In genomic region chr17:33952015-33952414, GRCm38 (mm10) we compare ENCODE assay signal across 8 mouse cellular contexts. TPM values are rescaled to one million over a fixed set of nuclear protein-coding genes. Genes with fewer than 3 reads are reported as not detected.
DNase-seq lines count a peak whose midpoint lies in the region; ATAC-seq and TF ChIP-seq lines count a peak whose summit lies in the region.
"Not testable (repeated sequence)": the region's sequence is repeated elsewhere in the genome, so short reads cannot be mapped to it uniquely, and the experiment has no call there.

No protein-coding gene starts in this region.

- H3K4me1 ChIP-seq in embryonic facial prominence, embryonic 11.5 days (ENCODE audit: control insufficient read depth, insufficient read depth, low read length) = peaks cover 16% of the 10 kb centered on the region
- peaks cover 71% of the 10 kb centered on the region for H3K4me1 ChIP-seq in hindbrain, embryonic 13.5 days (replicated peaks)
- H3K4me1 ChIP-seq in liver, embryonic 15.5 days (replicated peaks) = peaks cover 71% of the 10 kb centered on the region
- H3K4me1 ChIP-seq in midbrain, embryonic 15.5 days = peaks cover 67% of the 10 kb centered on the region
- peaks cover 48% of the 10 kb centered on the region for H3K4me1 ChIP-seq in stomach, embryonic 15.5 days

- H3K4me3 ChIP-seq in C2C12 (ENCODE audit: insufficient read depth, poor library complexity, severe bottlenecking); embryonic facial prominence, embryonic 11.5 days (ENCODE audit: low read depth, low read length); midbrain, embryonic 15.5 days: not testable (repeated sequence)
- H3K4me3 ChIP-seq in gastrocnemius, adult 2 months = peak overlapping the region; percentile 73
- peak overlapping the region; percentile 57 for H3K4me3 ChIP-seq in hindbrain, embryonic 13.5 days
- peak overlapping the region; percentile 81 for H3K4me3 ChIP-seq in liver, embryonic 15.5 days (replicated peaks)
- peak overlapping the region; percentile 48 for H3K4me3 ChIP-seq in stomach, embryonic 15.5 days (replicated peaks)

- not testable (repeated sequence) for H3K9me3 ChIP-seq in embryonic facial prominence, embryonic 11.5 days (replicated peaks; ENCODE audit: control insufficient read depth, low read length); hindbrain, embryonic 13.5 days; liver, embryonic 15.5 days (replicated peaks); midbrain, embryonic 15.5 days; stomach, embryonic 15.5 days

- intact Hi-C loops in gastrocnemius, adult 2 months (cut with DNase I) = not testable (repeated sequence)

- H3K27me3 ChIP-seq in C2C12 (ENCODE audit: control insufficient read depth, insufficient read depth, insufficient read length); embryonic facial prominence, embryonic 11.5 days (ENCODE audit: control insufficient read depth, insufficient read depth, low read length); hindbrain, embryonic 13.5 days; liver, embryonic 15.5 days; midbrain, embryonic 15.5 days (replicated peaks); stomach, embryonic 15.5 days (replicated peaks): not testable (repeated sequence)

- H3K4me2 ChIP-seq in embryonic facial prominence, embryonic 11.5 days (ENCODE audit: low read depth, low read length) = peak overlapping the region; percentile 82
- H3K4me2 ChIP-seq in hindbrain, embryonic 13.5 days = peak overlapping the region; percentile 93
- peak overlapping the region; percentile 96 for H3K4me2 ChIP-seq in liver, embryonic 15.5 days
- H3K4me2 ChIP-seq in midbrain, embryonic 15.5 days = peak overlapping the region; percentile 97
- peak overlapping the region; percentile 88 for H3K4me2 ChIP-seq in stomach, embryonic 15.5 days

- not testable (repeated sequence) for DNase-seq in embryonic facial prominence, embryonic 11.5 days (ENCODE audit: low spot score); gastrocnemius, adult 2 months
- peak; percentile 8 for DNase-seq in layer of hippocampus, adult 11-12 months (ENCODE audit: low spot score)

- H3K36me3 ChIP-seq in C2C12 (ENCODE audit: control insufficient read depth, insufficient read depth) = peaks cover 47% of the 10 kb centered on the region
- H3K36me3 ChIP-seq in embryonic facial prominence, embryonic 11.5 days (replicated peaks; ENCODE audit: control insufficient read depth, insufficient read depth, low read depth, low read length) = not testable (repeated sequence)
- H3K36me3 ChIP-seq in hindbrain, embryonic 13.5 days = peaks cover 59% of the 10 kb centered on the region
- H3K36me3 ChIP-seq in liver, embryonic 15.5 days (replicated peaks) = peaks cover 53% of the 10 kb centered on the region
- H3K36me3 ChIP-seq in midbrain, embryonic 15.5 days (replicated peaks) = peaks cover 14% of the 10 kb centered on the region
- H3K36me3 ChIP-seq in stomach, embryonic 15.5 days = peaks cover 12% of the 10 kb centered on the region

- not testable (repeated sequence) for H3K27ac ChIP-seq in embryonic facial prominence, embryonic 11.5 days (replicated peaks; ENCODE audit: low read depth, low read length); gastrocnemius, adult 2 months; midbrain, embryonic 15.5 days
- H3K27ac ChIP-seq in hindbrain, embryonic 13.5 days = peak overlapping the region; percentile 94
- peak overlapping the region; percentile 90 for H3K27ac ChIP-seq in liver, embryonic 15.5 days (replicated peaks)
- H3K27ac ChIP-seq in stomach, embryonic 15.5 days = peak overlapping the region; percentile 94

- H3K79me2 ChIP-seq in C2C12 (ENCODE audit: control insufficient read depth, insufficient read depth) = peaks cover 47% of the 10 kb centered on the region

- WGBS in embryonic facial prominence, embryonic 11.5 days = 82% methylated on average over 13 of the region's 13 CpGs
- 74% methylated on average over 13 of the region's 13 CpGs for WGBS in hindbrain, embryonic 13.5 days
- WGBS in liver, embryonic 15.5 days (ENCODE audit: insufficient replicate concordance) = 64% methylated on average over 13 of the region's 13 CpGs
- WGBS in midbrain, embryonic 15.5 days = 71% methylated on average over 13 of the region's 13 CpGs
- WGBS in stomach, embryonic 15.5 days = 74% methylated on average over 13 of the region's 13 CpGs

- H3K79me3 ChIP-seq in C2C12 (ENCODE audit: low read depth) = peaks cover 33% of the 10 kb centered on the region

- TF ChIP-seq CTCF in C2C12 (IDR thresholded peaks at IDR 0.05; ENCODE audit: control insufficient read depth, insufficient read depth, insufficient read length); gastrocnemius, adult 2 months (IDR thresholded peaks at IDR 0.05): not testable (repeated sequence)

- peak overlapping the region; percentile 62 for H3ac ChIP-seq in C2C12 (ENCODE audit: control insufficient read depth, insufficient read length, low read depth)

- ATAC-seq in embryonic facial prominence, embryonic 11.5 days (replicated peaks; ENCODE audit: insufficient number of reproducible peaks, low FRiP score, low TSS enrichment, low read depth); hindbrain, embryonic 13.5 days (ENCODE audit: low FRiP score); liver, embryonic 15.5 days (ENCODE audit: insufficient read depth); midbrain, embryonic 15.5 days (replicated peaks); stomach, embryonic 15.5 days (ENCODE audit: insufficient read depth, low FRiP score, low read depth): not testable (repeated sequence)

- not testable (repeated sequence) for H3K9ac ChIP-seq in embryonic facial prominence, embryonic 11.5 days (replicated peaks; ENCODE audit: low read length); midbrain, embryonic 15.5 days; stomach, embryonic 15.5 days
- peak overlapping the region; percentile 83 for H3K9ac ChIP-seq in hindbrain, embryonic 13.5 days
- peak overlapping the region; percentile 53; the same call in 1 of the 2 replicates for H3K9ac ChIP-seq in liver, embryonic 15.5 days

RNA-seq across cellular contexts. Expression of gene B3galt4, which starts 0.7 kb away (rescaled TPM):
- 1.5 TPM for polyA plus RNA-seq in C2C12 (2012; fragmentation: generic; extraction: Trizol)
- 2.9 and 3.2 TPM in 2 replicates for polyA plus RNA-seq in embryonic facial prominence, embryonic 11.5 days (2014; fragmentation: Nextera tagmentation; extraction: Ambion mirVana)
- total RNA-seq in gastrocnemius, adult 2 months (2021) = 1 to 10 TPM; 1.3 to 1.4 TPM
- polyA plus RNA-seq in hindbrain, embryonic 13.5 days (2015; fragmentation: Nextera tagmentation; extraction: Ambion mirVana) = 12.2 TPM in 2 replicates
- polyA plus RNA-seq in liver, embryonic 15.5 days (2015; fragmentation: Nextera tagmentation; extraction: Ambion mirVana) = 2.4 and 2.5 TPM in 2 replicates
- polyA plus RNA-seq in midbrain, embryonic 15.5 days (2015; fragmentation: Nextera tagmentation; extraction: Ambion mirVana) = 14.9 and 15.1 TPM in 2 replicates
- 7.5 and 8.2 TPM in 2 replicates for polyA plus RNA-seq in stomach, embryonic 15.5 days (2015; fragmentation: Nextera tagmentation; extraction: Ambion mirVana)

RNA-seq across cellular contexts. Expression of gene Vps52, which starts 3.6 kb away (rescaled TPM):
- 24.4 TPM for polyA plus RNA-seq in C2C12 (2012; fragmentation: generic; extraction: Trizol)
- polyA plus RNA-seq in embryonic facial prominence, embryonic 11.5 days (2014; fragmentation: Nextera tagmentation; extraction: Ambion mirVana) = 26.9 and 27.7 TPM in 2 replicates
- total RNA-seq in gastrocnemius, adult 2 months (2021) = 10 to 100 TPM; 31.7 to 33.4 TPM
- polyA plus RNA-seq in hindbrain, embryonic 13.5 days (2015; fragmentation: Nextera tagmentation; extraction: Ambion mirVana) = 69.6 and 69.9 TPM in 2 replicates
- polyA plus RNA-seq in liver, embryonic 15.5 days (2015; fragmentation: Nextera tagmentation; extraction: Ambion mirVana) = 23.3 and 24.6 TPM in 2 replicates
- polyA plus RNA-seq in midbrain, embryonic 15.5 days (2015; fragmentation: Nextera tagmentation; extraction: Ambion mirVana) = 80.9 and 84.4 TPM in 2 replicates
- polyA plus RNA-seq in stomach, embryonic 15.5 days (2015; fragmentation: Nextera tagmentation; extraction: Ambion mirVana) = 42.4 and 49.2 TPM in 2 replicates

RNA-seq across cellular contexts. Expression of gene Rps18, which starts 3.8 kb away (rescaled TPM):
- polyA plus RNA-seq in C2C12 (2012; fragmentation: generic; extraction: Trizol) = 517 TPM
- polyA plus RNA-seq in embryonic facial prominence, embryonic 11.5 days (2014; fragmentation: Nextera tagmentation; extraction: Ambion mirVana) = 1,395 and 1,560 TPM in 2 replicates
- 100 to 1,000 TPM; 364 to 443 TPM for total RNA-seq in gastrocnemius, adult 2 months (2021)
- 928 and 950 TPM in 2 replicates for polyA plus RNA-seq in hindbrain, embryonic 13.5 days (2015; fragmentation: Nextera tagmentation; extraction: Ambion mirVana)
- polyA plus RNA-seq in liver, embryonic 15.5 days (2015; fragmentation: Nextera tagmentation; extraction: Ambion mirVana) = 939 and 1,010 TPM in 2 replicates
- polyA plus RNA-seq in midbrain, embryonic 15.5 days (2015; fragmentation: Nextera tagmentation; extraction: Ambion mirVana) = 689 and 743 TPM in 2 replicates
- 1,803 TPM in 2 replicates for polyA plus RNA-seq in stomach, embryonic 15.5 days (2015; fragmentation: Nextera tagmentation; extraction: Ambion mirVana)

RNA-seq across cellular contexts. Expression of gene Wdr46, which starts 11.6 kb away (rescaled TPM):
- polyA plus RNA-seq in C2C12 (2012; fragmentation: generic; extraction: Trizol) = 64.8 TPM
- polyA plus RNA-seq in embryonic facial prominence, embryonic 11.5 days (2014; fragmentation: Nextera tagmentation; extraction: Ambion mirVana) = 25.2 and 28.6 TPM in 2 replicates
- 1 to 10 TPM; 8.6 to 8.8 TPM for total RNA-seq in gastrocnemius, adult 2 months (2021)
- 24.3 and 25.2 TPM in 2 replicates for polyA plus RNA-seq in hindbrain, embryonic 13.5 days (2015; fragmentation: Nextera tagmentation; extraction: Ambion mirVana)
- 18.4 and 19.3 TPM in 2 replicates for polyA plus RNA-seq in liver, embryonic 15.5 days (2015; fragmentation: Nextera tagmentation; extraction: Ambion mirVana)
- polyA plus RNA-seq in midbrain, embryonic 15.5 days (2015; fragmentation: Nextera tagmentation; extraction: Ambion mirVana) = 25.9 and 26.2 TPM in 2 replicates
- 36.1 and 40.6 TPM in 2 replicates for polyA plus RNA-seq in stomach, embryonic 15.5 days (2015; fragmentation: Nextera tagmentation; extraction: Ambion mirVana)

RNA-seq across cellular contexts. Expression of gene Pfdn6, which starts 11.9 kb away (rescaled TPM):
- 130 TPM for polyA plus RNA-seq in C2C12 (2012; fragmentation: generic; extraction: Trizol)
- 202 and 211 TPM in 2 replicates for polyA plus RNA-seq in embryonic facial prominence, embryonic 11.5 days (2014; fragmentation: Nextera tagmentation; extraction: Ambion mirVana)
- 10 to 100 TPM; 51.2 to 67.6 TPM for total RNA-seq in gastrocnemius, adult 2 months (2021)
- 186 and 199 TPM in 2 replicates for polyA plus RNA-seq in hindbrain, embryonic 13.5 days (2015; fragmentation: Nextera tagmentation; extraction: Ambion mirVana)
- 89.6 and 96.8 TPM in 2 replicates for polyA plus RNA-seq in liver, embryonic 15.5 days (2015; fragmentation: Nextera tagmentation; extraction: Ambion mirVana)
- polyA plus RNA-seq in midbrain, embryonic 15.5 days (2015; fragmentation: Nextera tagmentation; extraction: Ambion mirVana) = 178 TPM in 2 replicates
- 155 and 159 TPM in 2 replicates for polyA plus RNA-seq in stomach, embryonic 15.5 days (2015; fragmentation: Nextera tagmentation; extraction: Ambion mirVana)
